8 mouse cellular contexts compared by ENCODE assay signal in the genomic region with DNA sequence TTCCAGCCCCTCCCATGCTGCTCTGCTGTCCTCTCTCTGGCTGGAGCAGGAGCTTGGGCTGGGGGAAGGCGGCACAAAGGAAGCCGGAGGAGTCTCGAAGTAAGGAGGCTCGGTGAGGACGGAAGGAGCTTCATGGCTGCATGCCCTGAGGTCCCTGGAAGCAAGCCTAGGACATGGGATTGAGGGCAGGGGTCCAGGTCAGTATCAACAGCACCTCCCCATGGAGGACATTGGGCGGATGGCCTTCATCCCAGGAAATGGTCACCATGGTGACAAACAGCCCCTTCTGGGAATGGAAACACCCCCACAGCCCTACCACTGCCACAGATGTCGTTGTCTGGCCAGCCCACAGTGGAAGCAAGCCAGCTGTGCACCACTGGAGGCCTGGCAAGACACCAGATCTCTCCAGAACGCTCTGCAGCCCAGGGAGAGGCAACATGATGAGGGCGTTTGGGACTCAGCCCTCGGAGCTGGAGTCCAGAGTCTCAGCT. TPM values are rescaled to one million over a fixed set of nuclear protein-coding genes. Genes with fewer than 3 reads are reported as not detected.
DNase-seq lines count a peak whose midpoint lies in the region; ATAC-seq and TF ChIP-seq lines count a peak whose summit lies in the region.

No protein-coding gene starts in this region.

- H3K36me3 ChIP-seq in midbrain, embryonic 14.5 days (ENCODE audit: control insufficient read depth, insufficient read depth, low read length): no peaks in the 10 kb centered on the region
- no peaks in the 10 kb centered on the region for H3K36me3 ChIP-seq in midbrain, embryonic 13.5 days
- no peaks in the 10 kb centered on the region for H3K36me3 ChIP-seq in liver, embryonic 16.5 days (ENCODE audit: control insufficient read depth, insufficient read depth)

- no peaks in the 10 kb centered on the region; the same call in 1 of the 2 replicates for H3K27me3 ChIP-seq in midbrain, embryonic 14.5 days (ENCODE audit: control insufficient read depth, insufficient read depth, low read length)
- peaks cover 19% of the 10 kb centered on the region for H3K27me3 ChIP-seq in midbrain, embryonic 13.5 days
- H3K27me3 ChIP-seq in liver, embryonic 16.5 days (ENCODE audit: control insufficient read depth, insufficient read depth, low read depth, low read length): no peaks in the 10 kb centered on the region; the same call in 1 of the 2 replicates

- no peak overlapping the region for H3K4me3 ChIP-seq in midbrain, embryonic 14.5 days (replicated peaks; ENCODE audit: low read depth, low read length)
- no peak overlapping the region for H3K4me3 ChIP-seq in midbrain, embryonic 13.5 days (replicated peaks)
- H3K4me3 ChIP-seq in layer of hippocampus, adult 2 months: no peak overlapping the region
- no peak overlapping the region for H3K4me3 ChIP-seq in liver, embryonic 16.5 days (ENCODE audit: low read depth, low read length)

- no peaks in the 10 kb centered on the region for H3K9me3 ChIP-seq in midbrain, embryonic 14.5 days (ENCODE audit: control insufficient read depth, low read length)
- H3K9me3 ChIP-seq in midbrain, embryonic 13.5 days: no peaks in the 10 kb centered on the region
- no peaks in the 10 kb centered on the region for H3K9me3 ChIP-seq in liver, embryonic 16.5 days (replicated peaks; ENCODE audit: control insufficient read depth, low read length)

- intact Hi-C loops in heart, postnatal 10 days (cut with DNase I): loop anchor here (2.0 kb wide), 2 partner anchors 30 to 56 kb away; partner anchors contain the start of gene Snai1

- no peak for ATAC-seq in midbrain, embryonic 14.5 days (ENCODE audit: low FRiP score, low TSS enrichment)
- ATAC-seq in midbrain, embryonic 13.5 days: no peak
- ATAC-seq in liver, embryonic 16.5 days (ENCODE audit: low read depth): peak; percentile 55
- no peak for ATAC-seq in erythroid progenitor cell, adult 5-6 weeks (replicated peaks; ENCODE audit: low FRiP score, poor library complexity, severe bottlenecking)

- H3K9ac ChIP-seq in midbrain, embryonic 14.5 days (replicated peaks; ENCODE audit: low read length): no peak overlapping the region
- H3K9ac ChIP-seq in midbrain, embryonic 13.5 days (replicated peaks): no peak overlapping the region
- no peak overlapping the region for H3K9ac ChIP-seq in liver, embryonic 16.5 days (ENCODE audit: low read depth, low read length)

- TF ChIP-seq CTCF in layer of hippocampus, adult 2 months (conservative IDR thresholded peaks at IDR 0.05): 0 out of 2 replicates have a peak, but pooled peaks have one; percentile 4

- 0 out of 2 replicates have a peak, but pooled peaks cover 5% of the 10 kb centered on the region for H3K4me1 ChIP-seq in midbrain, embryonic 14.5 days (ENCODE audit: control insufficient read depth, insufficient read depth, low read length)
- H3K4me1 ChIP-seq in midbrain, embryonic 13.5 days (replicated peaks): peaks cover 13% of the 10 kb centered on the region
- peaks cover 2% of the 10 kb centered on the region for H3K4me1 ChIP-seq in liver, embryonic 16.5 days (ENCODE audit: control insufficient read depth, low read depth, low read length)

- H3K27ac ChIP-seq in midbrain, embryonic 14.5 days (replicated peaks; ENCODE audit: low read depth, low read length): no peak overlapping the region
- H3K27ac ChIP-seq in midbrain, embryonic 13.5 days: no peak overlapping the region
- peak overlapping the region; percentile 58; the same call in 1 of the 2 replicates for H3K27ac ChIP-seq in layer of hippocampus, adult 2 months
- H3K27ac ChIP-seq in liver, embryonic 16.5 days (ENCODE audit: low read length): no peak overlapping the region

- WGBS in midbrain, embryonic 14.5 days: 27% methylated on average over 10 of the region's 10 CpGs
- 30% methylated on average over 10 of the region's 10 CpGs for WGBS in midbrain, embryonic 13.5 days
- 50% methylated on average over 10 of the region's 10 CpGs for WGBS in liver, embryonic 16.5 days (ENCODE audit: insufficient replicate concordance)

- H3K4me2 ChIP-seq in midbrain, embryonic 14.5 days (ENCODE audit: low read length): no peak overlapping the region
- no peak overlapping the region for H3K4me2 ChIP-seq in midbrain, embryonic 13.5 days (replicated peaks)
- no peak overlapping the region for H3K4me2 ChIP-seq in liver, embryonic 16.5 days (ENCODE audit: low read depth, low read length)

- DNase-seq in midbrain, embryonic 14.5 days: peak; percentile 48
- DNase-seq in fibroblast of lung, adult 2 months (ENCODE audit: low read depth): peak; percentile 99
- peak; percentile 97 to 98 for DNase-seq in heart, postnatal 10 days
- DNase-seq in layer of hippocampus, adult 2 months (ENCODE audit: low spot score in 2 of 2): peak; percentile 38 to 45
- peak; percentile 35 to 43 for DNase-seq in right cerebral cortex, postnatal 36 days (ENCODE audit: low spot score in 2 of 2)

RNA-seq across cellular contexts. Expression of gene Ube2v1, which starts 37.4 kb away (rescaled TPM):
- 286 and 299 TPM in 2 replicates for polyA plus RNA-seq in midbrain, embryonic 14.5 days (2014; fragmentation: Nextera tagmentation; extraction: Ambion mirVana)
- polyA plus RNA-seq in midbrain, embryonic 13.5 days (2015; fragmentation: Nextera tagmentation; extraction: Ambion mirVana): 298 and 301 TPM in 2 replicates
- total RNA-seq in heart, postnatal 10 days (2021): 100 to 1,000 TPM; 120 to 121 TPM
- total RNA-seq in layer of hippocampus, adult 2 months (2021): 100 to 1,000 TPM; 216 to 232 TPM
- polyA plus RNA-seq in liver, embryonic 16.5 days (2015; fragmentation: Nextera tagmentation; extraction: Ambion mirVana): 168 and 175 TPM in 2 replicates
- 186 and 189 TPM in 2 replicates for total RNA-seq in erythroid progenitor cell, adult 5-6 weeks (2015; ENCODE audit: low replicate concordance)
- total RNA-seq in erythroid progenitor cell, adult 5-6 weeks (2017; ENCODE audit: low replicate concordance): 82.3 and 114 TPM in 2 replicates

RNA-seq across cellular contexts. Expression of gene Snai1, which starts 56.5 kb away (rescaled TPM):
- polyA plus RNA-seq in midbrain, embryonic 14.5 days (2014; fragmentation: Nextera tagmentation; extraction: Ambion mirVana): 0.53 and 4.4 TPM in 2 replicates
- 5.4 and 5.8 TPM in 2 replicates for polyA plus RNA-seq in midbrain, embryonic 13.5 days (2015; fragmentation: Nextera tagmentation; extraction: Ambion mirVana)
- total RNA-seq in heart, postnatal 10 days (2021): 1 to 10 TPM; 3.6 to 4.1 TPM
- under 1 TPM; 0.64 to 0.82 TPM for total RNA-seq in layer of hippocampus, adult 2 months (2021)
- polyA plus RNA-seq in liver, embryonic 16.5 days (2015; fragmentation: Nextera tagmentation; extraction: Ambion mirVana): 1.5 TPM in 2 replicates
- not detected in 2 replicates for total RNA-seq in erythroid progenitor cell, adult 5-6 weeks (2015; ENCODE audit: low replicate concordance)
- total RNA-seq in erythroid progenitor cell, adult 5-6 weeks (2017; ENCODE audit: low replicate concordance): not detected in 2 replicates

Comparison
In these comparisons a context has a peak if more than half of its experiments do, and no peak if none do; other contexts are left out.
1. DNase-seq: peak in every context shown above with its lines; median percentile 99 in fibroblast of lung, adult 2 months; 98 in heart, postnatal 10 days; 48 in midbrain, embryonic 14.5 days; 42 in layer of hippocampus, adult 2 months; 39 in right cerebral cortex, postnatal 36 days.